Mouse (Mus musculus): ENCODE data around the gene Arnt2.

DNA sequence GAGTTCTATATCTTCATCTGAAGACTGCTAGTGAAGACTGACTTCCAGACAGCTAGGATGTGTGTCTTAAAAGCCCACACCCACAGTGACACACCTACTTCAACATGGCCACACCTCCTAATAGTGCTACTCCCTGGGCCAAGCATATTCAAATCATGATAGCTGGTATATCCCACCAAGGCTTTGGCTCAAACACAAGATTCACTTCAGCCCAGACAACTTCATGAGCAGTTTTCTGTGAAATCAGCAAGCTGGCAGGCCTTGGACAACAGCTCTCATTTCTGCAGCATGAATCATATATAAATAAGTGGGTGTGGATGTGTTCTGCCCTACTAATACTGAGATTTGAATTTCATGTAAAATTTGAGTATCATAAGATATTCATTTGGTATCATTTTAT is 29.2 kb downstream of the Arnt2 start:
- TF ChIP-seq CTCF (IDR thresholded peaks at IDR 0.05; ENCODE audit: low read depth): no peak
- TF ChIP-seq EP300 (IDR thresholded peaks at IDR 0.05; ENCODE audit: low read depth): no peak

Measured in liver, postnatal 0 days (tissue).